Mouse (Mus musculus): ENCODE measurements around the gene Rbp7.
"Not testable (repeated sequence)": the region's sequence is repeated elsewhere in the genome, so short reads cannot be mapped to it uniquely, and the experiment has no call there.

Gene Rbp7

DNA sequence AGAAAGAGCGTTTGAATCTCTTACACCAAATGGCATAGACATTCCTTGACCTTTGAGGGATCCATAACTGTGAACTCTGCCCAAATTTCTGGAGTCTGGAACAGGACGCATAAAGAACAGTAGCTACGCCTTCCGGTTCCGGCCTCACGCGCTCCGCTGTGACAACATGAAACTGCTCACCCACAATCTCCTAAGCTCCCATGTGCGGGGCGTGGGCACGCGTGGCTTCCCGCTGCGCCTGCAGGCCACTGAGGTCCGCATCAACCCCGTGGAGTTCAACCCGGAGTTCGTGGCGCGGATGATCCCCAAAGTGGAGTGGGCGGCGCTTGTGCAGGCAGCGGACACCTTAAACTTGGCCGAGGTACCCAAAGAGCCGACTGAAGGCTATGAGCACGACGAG lies 2.4 kb upstream of the Rbp7 start:
- not testable (repeated sequence) for DNase-seq (ENCODE audit: extremely low read depth, low read depth)

DNA sequence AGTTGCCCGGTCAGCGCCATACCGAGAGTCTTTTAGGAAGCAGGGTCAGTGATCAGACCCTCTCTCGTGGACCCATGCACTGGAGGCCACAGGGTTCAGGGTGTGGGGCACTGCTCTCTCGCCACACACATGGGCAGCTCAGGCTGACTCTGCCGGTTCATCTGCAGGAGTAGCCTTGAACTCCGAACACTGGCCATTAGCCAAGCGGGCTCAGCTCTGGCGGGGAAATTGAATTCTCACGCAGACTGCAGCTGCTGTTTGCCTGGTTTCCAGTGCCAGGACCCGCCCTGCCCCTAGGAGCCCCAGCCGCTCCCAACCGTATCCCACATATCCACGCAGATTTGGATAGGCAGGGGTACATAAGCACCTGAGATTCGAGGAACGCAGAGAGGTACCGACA lies 515 bp downstream of the Rbp7 start:
- no peak for DNase-seq (ENCODE audit: extremely low read depth, low read depth)

DNA sequence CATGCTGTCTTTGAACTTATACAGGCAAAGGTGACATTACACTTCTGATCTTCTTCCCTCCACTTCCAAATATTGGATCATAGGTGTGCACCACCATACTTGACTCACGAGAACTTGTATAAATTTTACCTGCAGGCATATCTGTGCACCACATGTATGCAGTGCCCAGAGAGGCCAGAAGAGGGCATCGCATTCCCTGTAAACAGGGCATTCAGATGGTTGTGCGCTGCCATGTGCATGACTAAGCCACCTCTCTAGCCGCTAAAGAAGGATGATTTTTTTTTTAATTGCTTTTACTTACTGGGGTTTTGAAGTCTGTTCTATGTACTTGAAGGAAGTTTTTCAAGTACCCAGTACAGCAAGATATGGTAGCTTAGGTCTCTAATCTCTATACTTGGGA lies 1.1 kb downstream of the Rbp7 start:
- DNase-seq (ENCODE audit: extremely low read depth, low read depth) = peak; percentile 39

DNA sequence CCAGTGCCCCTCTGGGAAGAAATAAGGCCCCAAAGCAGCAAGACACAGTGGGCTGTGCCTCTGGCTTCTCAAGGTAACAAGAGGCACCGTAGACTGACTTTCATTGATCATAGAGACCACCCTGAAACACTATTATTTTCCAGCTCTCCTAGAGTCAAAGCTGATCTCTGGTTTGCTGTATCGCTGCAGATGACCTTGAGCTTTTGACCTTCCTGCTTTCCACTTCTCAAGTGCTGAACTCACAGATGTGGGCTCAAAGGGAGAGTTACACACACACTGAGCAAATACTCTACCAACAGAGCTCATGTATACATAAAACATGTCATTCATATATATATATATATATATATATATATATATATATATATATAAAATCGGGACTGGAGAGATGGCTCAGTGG lies 4.1 kb downstream of the Rbp7 start:
- DNase-seq (ENCODE audit: extremely low read depth, low read depth) = no peak

DNA sequence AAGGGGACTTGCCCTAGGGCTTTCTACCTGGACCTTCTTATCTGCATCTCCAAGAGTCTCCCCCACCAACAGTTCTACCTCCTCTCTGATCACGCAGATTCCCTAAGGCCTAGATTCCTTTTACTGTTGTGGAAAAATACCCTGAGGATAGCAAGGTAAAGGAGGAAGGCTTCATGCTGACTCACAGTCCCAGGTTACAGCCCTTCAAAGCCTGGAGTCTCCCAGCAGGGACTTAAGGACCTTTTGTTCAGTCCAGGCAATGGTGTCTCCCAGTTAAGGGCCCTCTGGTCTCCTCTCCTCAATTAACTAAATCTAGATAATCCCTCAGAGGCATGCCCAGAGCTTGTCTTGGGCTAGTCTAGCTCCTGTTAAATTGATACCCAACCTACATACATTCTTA lies 8.5 kb downstream of the Rbp7 start:
- no peak for DNase-seq (ENCODE audit: extremely low read depth, low read depth)

DNA sequence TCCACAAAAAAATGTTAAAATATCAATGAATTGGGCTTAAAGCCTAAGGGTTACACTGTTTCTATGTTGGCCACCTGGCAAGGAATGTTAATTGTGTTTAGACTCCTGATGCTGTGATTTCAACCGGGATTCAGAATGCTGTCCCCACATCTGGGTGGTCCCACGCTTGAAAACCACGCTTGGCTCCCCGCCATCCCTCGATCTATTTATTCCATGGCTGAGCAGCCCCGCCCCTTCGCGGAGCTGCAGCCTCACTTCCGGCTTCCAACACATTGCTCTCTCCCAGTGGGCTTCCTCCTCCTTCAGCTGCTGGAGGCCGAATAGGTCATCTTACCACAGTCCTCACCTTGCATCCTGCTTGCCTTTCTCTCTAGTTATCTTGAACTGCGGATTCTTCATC lies 8.9 kb downstream of the Rbp7 start:
- peak; percentile 65 for DNase-seq (ENCODE audit: extremely low read depth, low read depth)

DNA sequence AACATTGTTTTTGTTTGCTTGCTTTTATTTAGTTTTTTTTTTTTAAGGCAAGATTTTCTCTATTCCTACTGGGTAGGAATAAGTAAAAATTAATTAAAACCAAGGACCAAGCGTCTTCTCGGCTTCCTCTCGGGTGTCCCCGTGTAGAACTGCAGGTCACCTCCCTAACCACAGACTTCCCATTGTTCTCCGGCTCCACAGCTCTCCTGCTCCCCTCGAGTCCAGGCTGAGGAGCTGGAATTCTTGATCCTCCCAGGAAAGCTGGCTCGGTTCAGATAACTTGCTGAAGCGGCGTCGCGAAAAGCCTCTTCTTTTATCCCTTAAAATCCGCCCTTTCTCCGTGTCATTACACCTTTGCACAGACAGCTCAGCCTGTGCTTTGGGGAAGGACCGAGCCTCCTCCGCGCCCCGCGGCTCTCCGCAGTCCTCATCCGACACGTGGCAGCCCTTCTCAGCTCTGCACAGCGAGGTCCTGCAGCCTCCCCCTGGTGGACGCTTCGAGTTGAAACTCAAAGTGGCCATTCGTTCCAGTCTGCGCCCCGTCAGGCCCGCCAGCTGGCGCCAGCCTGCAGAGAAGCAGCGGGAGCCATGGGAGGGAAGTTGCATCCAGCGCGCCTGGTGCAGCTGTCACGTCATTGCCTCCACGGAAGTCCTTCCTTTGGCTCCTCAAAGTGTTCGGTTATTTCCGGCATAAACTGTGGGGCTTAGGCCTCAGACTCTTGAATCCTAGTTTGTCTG lies 9.6 kb downstream of the Rbp7 start:
- DNase-seq (ENCODE audit: extremely low read depth, low read depth) = peak; percentile 69

DNA sequence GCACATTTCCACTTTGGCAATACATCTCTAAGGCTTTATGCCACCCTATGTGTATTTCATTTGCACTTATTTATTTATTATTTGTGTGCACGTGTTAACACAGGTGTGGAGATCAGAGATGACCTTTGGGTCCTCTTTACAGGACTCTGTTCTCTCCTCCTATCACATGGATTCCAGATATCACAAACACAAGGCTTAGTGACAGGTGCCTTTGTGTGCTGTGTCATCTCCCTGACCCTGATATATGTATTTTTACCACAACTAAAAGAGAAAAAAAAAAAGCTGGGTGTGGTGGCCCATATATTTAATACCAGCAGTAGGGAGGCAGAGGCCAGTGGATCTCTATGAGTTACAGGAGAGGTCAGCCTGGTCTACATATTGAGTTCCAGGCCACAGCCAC lies 10.3 kb downstream of the Rbp7 start:
- DNase-seq (ENCODE audit: extremely low read depth, low read depth) = no peak

DNA sequence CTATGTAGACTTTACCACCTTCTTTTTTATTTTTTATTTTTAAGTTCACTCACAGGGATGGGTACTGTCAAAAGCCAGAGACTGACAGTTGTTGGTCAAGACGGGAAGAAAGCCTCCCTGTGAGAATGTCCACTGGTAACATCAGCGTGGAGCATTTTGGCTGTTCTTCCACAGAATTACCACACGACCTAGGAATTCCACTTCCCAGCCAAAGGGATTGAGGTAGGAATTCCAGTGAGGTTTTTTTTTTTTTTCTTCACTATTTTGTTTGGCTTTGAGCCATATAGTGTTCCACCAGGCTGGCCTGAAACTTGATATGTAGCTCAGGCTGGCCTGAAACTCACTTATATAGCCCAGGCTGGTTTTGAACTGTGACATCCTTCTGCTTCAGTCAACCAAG lies 12.3 kb downstream of the Rbp7 start:
- no peak for DNase-seq (ENCODE audit: extremely low read depth, low read depth)

DNA sequence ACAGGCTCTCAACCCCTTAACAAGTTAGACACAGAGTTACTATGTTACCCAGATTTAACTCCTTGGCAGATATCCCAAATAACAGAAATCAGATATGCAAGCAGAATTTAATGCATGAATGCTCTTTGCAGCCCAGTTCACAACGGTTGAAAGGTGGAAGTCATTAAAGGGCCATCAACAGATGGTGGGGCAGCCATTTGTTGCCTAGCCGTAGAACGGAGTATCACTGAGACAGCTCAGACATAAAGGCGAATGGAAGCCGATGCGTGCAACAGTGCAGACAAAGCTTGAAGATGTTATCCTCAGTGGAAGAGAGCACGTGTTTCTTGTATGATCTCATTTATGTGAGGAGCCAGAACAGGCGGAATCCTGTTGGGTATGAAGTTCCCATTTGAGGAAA lies 14.2 kb downstream of the Rbp7 start:
- no peak for DNase-seq (ENCODE audit: extremely low read depth, low read depth)

DNA sequence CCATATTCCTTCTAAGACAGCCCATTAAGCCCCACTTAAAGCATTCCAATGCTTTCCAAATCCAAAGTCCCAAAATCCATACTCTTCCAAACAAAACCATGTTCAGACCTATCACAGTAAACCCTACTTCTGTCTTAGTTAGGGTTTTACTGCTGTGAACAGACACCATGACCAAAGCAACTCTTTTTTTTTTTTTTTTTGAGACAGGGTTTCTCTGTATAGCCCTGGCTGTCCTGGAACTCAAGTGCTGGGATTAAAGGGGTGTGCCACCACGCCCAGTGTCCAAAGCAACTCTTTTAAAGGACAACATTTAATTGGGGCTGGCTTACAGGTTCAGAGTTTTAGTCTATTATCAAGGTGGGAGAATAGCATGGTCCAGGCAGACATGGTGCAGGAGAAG lies 22.9 kb downstream of the Rbp7 start:
- not testable (repeated sequence) for DNase-seq (ENCODE audit: extremely low read depth, low read depth)

DNA sequence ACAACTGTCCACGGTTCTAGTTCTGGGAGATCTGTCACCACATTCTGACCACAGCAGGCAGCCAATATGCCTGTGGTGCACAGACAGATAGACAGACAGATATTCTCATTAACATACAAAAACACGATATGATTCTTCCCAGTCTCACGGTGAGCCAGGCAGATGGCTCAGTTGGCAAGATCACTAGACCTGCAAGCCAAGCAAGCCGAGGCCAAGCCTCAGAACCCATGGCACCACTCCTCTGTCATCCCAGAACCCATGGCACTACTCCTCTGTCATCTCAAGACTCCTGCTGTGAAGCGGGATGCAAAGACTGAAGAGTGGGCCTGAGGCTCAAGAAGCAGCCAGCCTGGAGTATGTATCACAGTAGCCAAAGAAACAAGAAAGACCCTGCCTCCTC lies 25.2 kb downstream of the Rbp7 start:
- DNase-seq (ENCODE audit: extremely low read depth, low read depth) = no peak

DNA sequence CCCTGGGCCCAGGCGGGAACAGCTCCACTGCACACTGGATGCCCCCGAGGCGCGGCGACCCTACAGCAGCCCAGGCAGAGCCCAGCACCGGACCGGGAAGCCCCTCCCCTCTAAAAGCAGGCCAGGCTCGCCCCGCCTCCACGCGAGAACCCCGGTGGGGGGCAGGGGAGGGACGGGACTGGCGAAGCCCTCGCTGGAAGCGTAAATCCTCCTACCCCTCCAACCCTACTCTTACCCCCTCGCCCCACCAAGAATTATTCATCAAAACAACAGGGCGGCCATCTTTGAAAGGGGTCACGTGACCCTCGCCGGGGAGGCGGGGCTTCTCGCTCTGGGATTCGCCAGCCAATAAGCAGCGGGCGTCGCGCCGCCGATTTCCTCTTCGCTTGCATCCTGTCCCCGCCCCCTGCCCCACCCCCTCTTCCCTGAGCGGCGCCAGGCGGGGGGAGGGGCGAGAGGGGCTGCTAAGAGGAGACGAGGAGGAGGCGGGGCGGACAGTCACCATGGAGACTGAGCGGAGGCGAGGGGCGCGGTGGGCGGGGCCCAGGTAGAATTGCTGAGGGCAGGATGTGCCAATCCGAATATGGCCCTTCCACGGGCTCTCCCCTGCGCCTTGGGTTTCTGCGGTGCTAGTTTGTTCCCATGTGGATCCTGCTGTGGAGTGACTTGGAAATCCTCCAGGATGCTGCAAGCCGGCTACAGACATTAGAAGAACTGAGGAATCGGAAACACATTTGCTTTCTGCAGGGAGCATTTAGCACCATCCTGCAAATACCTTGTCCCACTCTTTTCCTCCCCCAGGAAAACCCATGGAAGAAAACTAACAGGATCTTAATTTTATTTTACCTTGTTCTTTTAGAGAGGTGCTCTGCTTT lies 28.2 kb downstream of the Rbp7 start, which contains the start of gene Ube4b:
TSS of gene Ube4b (minus strand) at position 425 of the 875 bp plus-strand sequence.
- peak; percentile 82 for DNase-seq (ENCODE audit: extremely low read depth, low read depth)

DNA sequence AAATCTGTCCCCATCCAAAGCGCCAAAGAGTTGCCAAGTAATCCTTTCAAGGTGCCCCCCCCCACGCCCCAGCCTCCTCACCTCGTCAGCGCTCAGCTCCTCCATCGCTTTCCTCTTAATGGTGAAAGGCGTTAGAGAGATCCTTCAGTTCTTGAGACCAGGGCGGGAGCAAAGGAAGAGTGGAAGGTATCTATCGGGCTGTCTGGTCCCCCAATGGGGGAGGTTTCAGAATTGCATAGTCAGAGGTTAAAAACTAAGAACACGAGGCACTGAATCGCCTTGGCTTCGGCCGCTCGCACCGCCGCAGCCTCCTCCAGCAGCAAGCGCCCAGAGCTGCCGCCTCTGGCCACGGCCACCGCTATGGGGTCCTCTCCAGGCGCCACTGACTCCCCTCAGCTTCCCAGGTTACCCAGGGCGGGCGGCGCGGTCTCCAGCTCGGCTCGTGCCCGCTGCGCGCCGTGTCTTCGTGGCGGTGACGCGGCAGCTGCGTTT lies 28.9 kb downstream of the Rbp7 start:
- DNase-seq (ENCODE audit: extremely low read depth, low read depth) = no peak

DNA sequence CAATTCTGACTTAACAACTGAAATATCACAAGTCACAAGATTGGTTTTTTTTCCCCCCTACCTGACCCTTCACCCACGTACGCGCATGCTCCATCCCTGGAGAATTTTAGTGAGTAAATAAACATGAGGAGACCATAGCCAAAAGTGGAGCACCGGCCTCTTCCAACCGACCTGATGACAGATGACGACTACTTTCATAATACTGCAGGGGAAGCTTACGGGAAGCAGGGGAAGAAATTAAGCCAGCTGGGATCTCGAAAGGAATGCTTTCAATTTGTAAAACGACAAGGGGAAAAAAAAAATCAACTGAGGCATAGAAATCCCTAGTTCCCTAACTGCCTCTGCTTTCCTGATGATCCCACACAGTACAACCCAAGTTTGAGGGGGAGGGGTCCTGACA lies 30.0 kb downstream of the Rbp7 start:
- no peak for DNase-seq (ENCODE audit: extremely low read depth, low read depth)

DNA sequence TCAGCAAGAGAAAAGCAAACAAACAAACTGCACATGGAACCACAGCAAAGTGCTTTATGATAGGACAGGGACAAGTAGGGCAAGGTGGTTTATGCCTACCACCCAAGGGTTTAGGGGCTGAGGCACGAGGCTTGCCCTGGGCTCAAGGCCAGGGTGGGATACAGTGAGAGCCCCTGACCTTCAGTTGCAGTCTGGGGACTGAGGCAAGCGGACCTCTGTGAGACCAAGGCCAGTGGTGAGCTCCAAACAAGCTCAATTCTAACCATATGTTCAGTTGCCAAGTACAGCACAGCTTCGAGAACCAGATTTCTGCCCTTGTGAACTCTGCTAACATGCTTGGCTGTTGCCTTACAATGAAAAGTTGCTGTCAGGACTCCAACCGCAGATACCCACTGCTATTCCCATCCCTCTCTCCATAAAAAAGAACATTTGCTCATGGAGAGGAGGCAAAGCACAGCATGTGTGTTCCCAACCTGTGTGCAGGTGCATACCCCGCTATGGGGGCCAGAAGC lies 36.9 kb downstream of the Rbp7 start:
- no peak for DNase-seq (ENCODE audit: extremely low read depth, low read depth)

DNA sequence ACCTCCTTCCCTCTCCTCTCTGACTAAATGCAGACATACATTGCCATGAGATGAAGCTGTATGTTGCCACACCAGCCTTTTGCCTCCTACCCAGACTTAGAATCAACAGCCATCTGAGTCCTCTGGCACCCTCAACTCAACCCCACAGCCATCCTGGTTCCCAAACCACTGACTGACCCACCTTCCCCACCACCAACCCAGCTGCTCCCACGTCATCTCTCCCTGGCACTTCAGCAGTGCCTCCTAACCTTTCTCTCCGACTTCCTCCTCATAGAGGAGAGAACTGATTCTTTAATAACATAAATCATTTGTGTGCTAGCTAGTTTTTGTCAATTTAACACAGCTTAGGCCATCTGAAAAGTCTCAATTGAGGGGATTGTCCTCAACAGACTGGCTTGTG lies 37.8 kb downstream of the Rbp7 start:
- no peak for DNase-seq (ENCODE audit: extremely low read depth, low read depth)

DNA sequence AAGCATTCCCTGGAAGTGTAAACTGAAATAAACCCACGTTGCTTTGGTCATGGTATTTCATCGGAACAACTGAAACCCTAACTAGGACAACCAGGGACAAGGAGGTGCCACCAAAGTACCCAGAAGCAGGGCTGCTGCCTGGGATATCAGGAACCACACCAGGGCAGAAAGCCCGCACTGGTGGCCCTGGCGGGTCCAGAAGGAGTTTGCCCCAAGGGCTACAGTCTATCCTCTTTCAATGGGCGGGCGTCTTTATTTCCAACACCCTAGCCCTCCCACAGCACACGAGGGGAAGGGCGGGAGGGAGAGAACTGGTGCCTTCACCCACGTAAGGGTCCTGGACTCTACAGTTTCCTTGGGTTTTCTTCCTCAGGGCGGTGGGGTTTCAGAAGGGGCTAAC lies 38.4 kb downstream of the Rbp7 start:
- DNase-seq (ENCODE audit: extremely low read depth, low read depth) = no peak

DNA sequence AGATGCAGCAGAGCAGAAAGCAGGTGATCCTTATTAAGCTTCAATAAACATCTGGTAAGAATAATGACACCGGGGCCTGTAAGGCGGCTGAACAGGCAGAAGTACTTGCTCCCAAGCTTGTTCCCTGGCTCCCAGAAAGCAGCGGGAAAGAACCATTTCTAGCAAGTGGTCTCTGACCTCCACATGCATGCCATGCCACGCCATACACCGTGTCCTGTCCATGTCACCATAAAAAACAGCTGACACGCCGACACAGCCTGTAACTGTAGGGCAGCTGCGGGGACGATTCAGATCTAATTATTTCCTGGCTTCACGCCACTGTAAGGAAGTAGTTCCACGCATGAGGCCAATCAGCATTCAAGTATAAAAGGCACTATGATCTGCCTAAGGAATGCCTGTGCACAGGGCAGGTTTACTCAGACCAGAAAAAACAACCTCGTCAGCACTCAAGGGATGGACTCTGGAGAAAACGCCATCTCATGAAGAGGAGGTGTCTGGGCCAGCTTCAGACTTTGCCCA lies 39.1 kb downstream of the Rbp7 start:
- DNase-seq (ENCODE audit: extremely low read depth, low read depth) = no peak

DNA sequence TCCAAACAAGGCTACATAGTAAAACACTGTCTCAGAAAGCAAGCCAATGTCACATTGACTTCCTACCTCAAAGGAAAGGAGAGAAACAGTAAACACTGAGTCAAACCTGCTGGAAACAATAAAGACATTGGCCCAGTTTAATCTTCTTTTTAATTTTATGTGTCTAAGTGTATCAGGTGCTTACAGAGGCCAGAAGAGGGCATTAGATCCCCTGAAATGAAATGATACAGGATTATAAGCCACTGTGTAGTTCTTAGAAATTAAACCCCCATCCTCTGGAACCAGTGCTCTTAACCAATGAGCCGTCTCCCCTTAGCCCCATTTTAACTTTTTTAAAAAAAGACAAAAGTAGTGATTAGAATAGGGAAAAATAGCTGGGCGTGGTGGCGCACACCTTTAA lies 40.5 kb downstream of the Rbp7 start:
- no peak for DNase-seq (ENCODE audit: extremely low read depth, low read depth)

DNA sequence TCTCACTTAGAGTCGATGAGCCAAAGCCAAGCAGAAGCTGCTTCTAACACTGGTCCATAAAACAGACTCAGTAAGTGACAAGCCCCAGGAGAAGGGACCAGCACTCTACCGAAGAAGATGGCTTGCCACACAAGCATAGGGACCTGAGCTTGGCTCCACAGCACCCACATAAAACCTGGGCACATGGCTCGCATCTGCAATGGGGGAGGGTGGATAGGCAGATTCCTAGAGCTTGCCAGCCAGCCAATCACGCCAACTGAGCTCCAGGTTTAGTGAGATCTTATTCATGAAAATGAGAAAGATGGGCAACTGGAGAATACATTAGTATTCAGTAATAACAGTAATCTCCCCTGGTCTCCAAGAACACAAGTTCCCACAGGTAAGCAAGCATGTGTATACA lies 45.0 kb downstream of the Rbp7 start:
- DNase-seq (ENCODE audit: extremely low read depth, low read depth) = no peak

DNA sequence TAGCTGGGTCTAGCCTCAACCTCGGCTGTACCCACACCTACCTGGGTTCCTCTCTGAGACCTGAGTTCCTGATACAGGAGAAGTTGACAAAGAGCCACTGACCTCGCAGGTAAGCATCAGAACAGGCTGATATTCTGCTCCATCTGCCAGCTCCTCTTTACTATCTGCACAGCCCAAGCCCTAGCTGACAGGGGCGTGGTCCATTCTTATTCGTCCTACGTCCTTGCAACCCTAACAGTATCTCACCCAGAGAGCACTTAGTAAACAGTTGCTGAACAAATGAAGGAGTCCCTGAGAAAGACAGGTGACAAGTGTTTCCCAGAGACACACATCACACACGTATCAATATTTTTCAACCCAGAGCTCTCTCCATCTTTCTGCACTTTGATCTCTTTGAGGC lies 46.4 kb downstream of the Rbp7 start:
- DNase-seq (ENCODE audit: extremely low read depth, low read depth) = no peak

All from MEL-GATA-1-ER (cell line).